Mouse (Mus musculus) ovary, adult 2 months (tissue): ENCODE measurements around the gene Srek1. TPM values are rescaled to one million over a fixed set of nuclear protein-coding genes. Genes with fewer than 3 reads are reported as not detected.

Experiments used
- polyA plus RNA-seq: library from polyadenylated mRNA; depleted of rRNA; stranded (reverse); fragments of >200 nt; gene quantifications from 2 replicates; pipeline ENCODE4 v1.2.3, GENCODE M21; 2012; rRNA removed

The Srek1 gene
- polyA plus RNA-seq = 64.3 and 70.2 TPM in 2 replicates

GRCm38 (mm10) chr13:103774119-103774757 lies at the start of gene Srek1:
Gene Srek1 (minus strand): TSS chr13:103774608.

Other genes with a start within 250 kb of the Srek1 start
- gene Erbin, start 145.9 kb upstream of the Srek1 start, polyA plus RNA-seq = 8.0 and 8.1 TPM in 2 replicates